Mouse (Mus musculus): ENCODE data around the gene Zscan26. TPM values are rescaled to one million over a fixed set of nuclear protein-coding genes. Genes with fewer than 3 reads are reported as not detected.
"Not testable (repeated sequence)": the region's sequence is repeated elsewhere in the genome, so short reads cannot be mapped to it uniquely, and the experiment has no call there.

Zscan26 gene
- polyA plus RNA-seq, 1 experiment from 2014 or later, result 23.6 TPM

GRCm38 (mm10) chr13:21397486-21397885, 56.0 kb downstream of the Zscan26 start:
- Histone ChIP-seq H3K4me2 (ENCODE audit: low read depth, low read length) (no peak overlapping the region), H3K27me3 (replicated peaks; ENCODE audit: control insufficient read depth, insufficient read depth, low read length) (no peaks in the 10 kb centered on the region), H3K9ac (ENCODE audit: low read depth, low read length) (no peak overlapping the region), H3K36me3 (ENCODE audit: control insufficient read depth, insufficient read depth, low read length) (peaks cover 18% of the 10 kb centered on the region), H3K9me3 (ENCODE audit: control insufficient read depth, low read length) (no peaks in the 10 kb centered on the region), H3K27ac (ENCODE audit: low read length) (no peak overlapping the region), H3K4me3 (ENCODE audit: low read length) (no peak overlapping the region), H3K4me1 (ENCODE audit: control insufficient read depth, insufficient read depth, low read length) (peaks cover 8% of the 10 kb centered on the region; the same call in 1 of the 2 replicates)
- 84% methylated on average over 2 of the region's 2 CpGs for WGBS
- no peak for ATAC-seq

GRCm38 (mm10) chr13:21396048-21396447, 57.5 kb downstream of the Zscan26 start:
- peaks cover 28% of the 10 kb centered on the region for H3K36me3 ChIP-seq (ENCODE audit: control insufficient read depth, insufficient read depth, low read length)
- not testable (repeated sequence) for H3K27ac ChIP-seq (ENCODE audit: low read length); H3K4me2 ChIP-seq (ENCODE audit: low read depth, low read length); H3K27me3 ChIP-seq (replicated peaks; ENCODE audit: control insufficient read depth, insufficient read depth, low read length); H3K4me1 ChIP-seq (ENCODE audit: control insufficient read depth, insufficient read depth, low read length); H3K9me3 ChIP-seq (ENCODE audit: control insufficient read depth, low read length); H3K4me3 ChIP-seq (ENCODE audit: low read length); H3K9ac ChIP-seq (ENCODE audit: low read depth, low read length)
- WGBS, result 92% methylated on average over 18 of the region's 18 CpGs
- peak; percentile 60 for ATAC-seq

- 90% methylated on average over 6 of the region's 6 CpGs for WGBS
- Histone ChIP-seq H3K4me1 (ENCODE audit: control insufficient read depth, insufficient read depth, low read length) (no peaks in the 10 kb centered on the region), H3K9me3 (ENCODE audit: control insufficient read depth, low read length) (no peaks in the 10 kb centered on the region), H3K36me3 (ENCODE audit: control insufficient read depth, insufficient read depth, low read length) (peaks cover 32% of the 10 kb centered on the region), H3K27ac (ENCODE audit: low read length) (no peak overlapping the region), H3K4me2 (ENCODE audit: low read depth, low read length) (no peak overlapping the region), H3K4me3 (ENCODE audit: low read length) (no peak overlapping the region), H3K27me3 (replicated peaks; ENCODE audit: control insufficient read depth, insufficient read depth, low read length) (no peaks in the 10 kb centered on the region), H3K9ac (ENCODE audit: low read depth, low read length) (no peak overlapping the region)
- no peak for ATAC-seq
These were observed 57.9 kb downstream of the Zscan26 start for GRCm38 (mm10) chr13:21395623-21396022.

GRCm38 (mm10) chr13:21395211-21395610, 58.3 kb downstream of the Zscan26 start:
- no peaks in the 10 kb centered on the region for H3K4me1 ChIP-seq (ENCODE audit: control insufficient read depth, insufficient read depth, low read length)
- ATAC-seq, result no peak
- H3K4me3 ChIP-seq (ENCODE audit: low read length), result no peak overlapping the region
- H3K36me3 ChIP-seq (ENCODE audit: control insufficient read depth, insufficient read depth, low read length), result peaks cover 36% of the 10 kb centered on the region
- no peaks in the 10 kb centered on the region for H3K27me3 ChIP-seq (replicated peaks; ENCODE audit: control insufficient read depth, insufficient read depth, low read length)
- H3K27ac ChIP-seq (ENCODE audit: low read length), result no peak overlapping the region
- no peak overlapping the region for H3K9ac ChIP-seq (ENCODE audit: low read depth, low read length)
- H3K9me3 ChIP-seq (ENCODE audit: control insufficient read depth, low read length), result no peaks in the 10 kb centered on the region
- 93% methylated on average over 1 of the region's 1 CpGs for WGBS
- no peak overlapping the region for H3K4me2 ChIP-seq (ENCODE audit: low read depth, low read length)

MicroRNAs within 50 kb of the gene (microRNA counts, 519-probe panel; counts per million panel counts)
- 2,748 counts per million, percentile 68 among the panel's probes with 10 or more counts for microRNA mmu-miR-1896

Small RNA genes lying within 50 kb of the gene (microRNA-seq; reads per million reads assigned to microRNA genes)
- gene Mir1896 (not detected), gene Mir6942 (not detected)

Other genes starting within 250 kb of the Zscan26 start
- not detected in 2 replicates for gene Gpx5, start 161.0 kb downstream of the Zscan26 start, polyA plus RNA-seq (2015; fragmentation: Nextera tagmentation; extraction: Ambion mirVana)
- not detected in 2 replicates for gene Gpx6, start 141.6 kb downstream of the Zscan26 start, polyA plus RNA-seq (2015; fragmentation: Nextera tagmentation; extraction: Ambion mirVana)
- gene Olfr1367, start 106.8 kb downstream of the Zscan26 start, polyA plus RNA-seq (2015; fragmentation: Nextera tagmentation; extraction: Ambion mirVana), result not detected in 2 replicates
- gene Zscan12, start 90.9 kb downstream of the Zscan26 start, polyA plus RNA-seq (2015; fragmentation: Nextera tagmentation; extraction: Ambion mirVana), result 6.6 and 7.9 TPM in 2 replicates
- gene Zkscan3, start 51.0 kb downstream of the Zscan26 start, polyA plus RNA-seq (2015; fragmentation: Nextera tagmentation; extraction: Ambion mirVana), result 61.7 and 64.5 TPM in 2 replicates
- 2.4 TPM in 2 replicates for gene Pgbd1, start 12.7 kb downstream of the Zscan26 start, polyA plus RNA-seq (2015; fragmentation: Nextera tagmentation; extraction: Ambion mirVana)
- gene Nkapl, start 14.8 kb upstream of the Zscan26 start, polyA plus RNA-seq (2015; fragmentation: Nextera tagmentation; extraction: Ambion mirVana), result 1.8 and 2.0 TPM in 2 replicates
- gene Zkscan4, start 25.2 kb upstream of the Zscan26 start, polyA plus RNA-seq (2015; fragmentation: Nextera tagmentation; extraction: Ambion mirVana), result 2.4 and 2.5 TPM in 2 replicates
- not detected in 2 replicates for gene Gm10065, start 25.7 kb upstream of the Zscan26 start, polyA plus RNA-seq (2015; fragmentation: Nextera tagmentation; extraction: Ambion mirVana)
- gene AK157302, start 41.5 kb upstream of the Zscan26 start, polyA plus RNA-seq (2015; fragmentation: Nextera tagmentation; extraction: Ambion mirVana), result 0.22 and 0.39 TPM in 2 replicates
- gene Gm11273, start 47.7 kb upstream of the Zscan26 start, polyA plus RNA-seq (2015; fragmentation: Nextera tagmentation; extraction: Ambion mirVana), result 10.9 and 12.1 TPM in 2 replicates
- gene Zkscan8, start 77.4 kb upstream of the Zscan26 start, polyA plus RNA-seq (2015; fragmentation: Nextera tagmentation; extraction: Ambion mirVana), result 3.0 and 3.4 TPM in 2 replicates
- 0.11 and 0.17 TPM in 2 replicates for gene Olfr1366, start 89.1 kb upstream of the Zscan26 start, polyA plus RNA-seq (2015; fragmentation: Nextera tagmentation; extraction: Ambion mirVana)
- not detected in 2 replicates for gene Olfr1535, start 106.2 kb upstream of the Zscan26 start, polyA plus RNA-seq (2015; fragmentation: Nextera tagmentation; extraction: Ambion mirVana)
- gene Olfr1364, start 128.0 kb upstream of the Zscan26 start, polyA plus RNA-seq (2015; fragmentation: Nextera tagmentation; extraction: Ambion mirVana), result not detected in 2 replicates
- gene Olfr1362, start 160.3 kb upstream of the Zscan26 start, polyA plus RNA-seq (2015; fragmentation: Nextera tagmentation; extraction: Ambion mirVana), result not detected in 2 replicates
- not detected in 2 replicates for gene Olfr11, start 188.8 kb upstream of the Zscan26 start, polyA plus RNA-seq (2015; fragmentation: Nextera tagmentation; extraction: Ambion mirVana)
- not detected in 2 replicates for gene Olfr1361, start 209.7 kb upstream of the Zscan26 start, polyA plus RNA-seq (2015; fragmentation: Nextera tagmentation; extraction: Ambion mirVana)
- gene Olfr1360, start 223.7 kb upstream of the Zscan26 start, polyA plus RNA-seq (2015; fragmentation: Nextera tagmentation; extraction: Ambion mirVana), result not detected in 2 replicates
- not detected in 2 replicates for gene Olfr1359, start 244.4 kb upstream of the Zscan26 start, polyA plus RNA-seq (2015; fragmentation: Nextera tagmentation; extraction: Ambion mirVana)

Data from intestine, embryonic 16.5 days (tissue).